Mouse (Mus musculus): Measurements from ENCODE around the gene Gm28230.

GRCm38 (mm10) chr2:74741979-74742277, 15.4 kb downstream of the Gm28230 start:
- no peak for TF ChIP-seq CTCF (IDR thresholded peaks at IDR 0.05; ENCODE audit: insufficient read depth, low read length)
- TF ChIP-seq POLR2A (IDR thresholded peaks at IDR 0.05; ENCODE audit: borderline replicate concordance, extremely low read depth, low read depth, low read length) = no peak

Data from lung, adult 2 months (tissue).